Mouse (Mus musculus) megakaryocyte, embryonic 14.5 days (primary cell): ENCODE measurements around the gene Gtf2ird2.

Experiments used
- FLI1 ChIP-seq: IDR thresholded peaks from 2 replicates; pipeline ENCODE4 v1.6.1; 2012; ENCODE audit warnings: low read length, inconsistent platforms, mixed read lengths
- GATA1 ChIP-seq: IDR thresholded peaks from 3 replicates; pipeline ENCODE4 v1.6.1; 2012; ENCODE audit warnings: mixed read lengths, low read length, inconsistent platforms, borderline replicate concordance

DNA sequence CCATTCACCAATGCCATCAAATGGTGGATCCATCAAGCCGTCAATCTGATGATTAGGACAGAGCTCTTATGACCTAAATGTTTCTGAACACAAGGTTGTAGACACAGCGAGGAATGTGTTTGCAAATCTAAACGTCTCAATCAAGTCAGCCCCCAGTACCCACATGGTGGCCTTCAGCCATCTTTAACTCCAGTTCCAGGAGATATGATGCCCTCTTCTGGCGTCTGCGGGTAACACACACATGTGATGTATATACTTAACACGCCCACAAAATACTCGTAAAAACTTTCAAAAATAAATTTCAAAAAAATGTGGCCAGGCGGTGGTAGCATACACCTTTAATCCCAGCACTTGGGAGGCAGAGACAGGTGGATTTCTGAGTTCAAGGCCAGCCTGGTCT, 38.8 kb upstream of the Gtf2ird2 start:
- TF ChIP-seq GATA1 (no peak), FLI1 (no peak)
